Mouse (Mus musculus): ENCODE data around the gene Fsd1l.
A peak's percentile ranks its signal among the peaks of the same experiment; 100 is the strongest.
"Not testable (repeated sequence)": the region's sequence is repeated elsewhere in the genome, so short reads cannot be mapped to it uniquely, and the experiment has no call there.

The Fsd1l gene

DNA sequence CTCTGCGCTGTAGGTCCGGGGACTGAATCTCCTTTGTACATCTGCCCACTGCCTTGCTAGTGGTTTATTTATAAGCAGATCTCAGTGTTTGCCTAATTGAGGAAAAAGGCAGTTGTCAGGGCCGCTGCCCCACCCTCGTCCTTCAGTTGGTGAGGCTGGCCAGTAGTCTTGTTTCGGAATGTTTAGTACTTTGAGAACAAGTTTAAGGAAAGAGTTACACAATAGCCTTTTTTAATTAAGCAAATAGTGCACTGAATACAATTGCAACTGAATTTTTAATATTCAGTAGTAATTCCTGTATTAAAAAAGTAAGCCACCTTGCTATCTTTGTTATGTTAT is 709 bp downstream of the Fsd1l start:
- DNase-seq, result no peak

GRCm38 (mm10) chr4:53635336-53635735 is 4.1 kb downstream of the Fsd1l start:
- no peak for DNase-seq

GRCm38 (mm10) chr4:53637269-53637909 is 6.1 kb downstream of the Fsd1l start:
- peak in 1 of 2 experiments; percentile 29 for DNase-seq

- DNase-seq, result no peak
These were observed 7.4 kb downstream of the Fsd1l start for GRCm38 (mm10) chr4:53638549-53639123.

GRCm38 (mm10) chr4:53658029-53658428 is 26.8 kb downstream of the Fsd1l start:
- DNase-seq, result no peak

DNA sequence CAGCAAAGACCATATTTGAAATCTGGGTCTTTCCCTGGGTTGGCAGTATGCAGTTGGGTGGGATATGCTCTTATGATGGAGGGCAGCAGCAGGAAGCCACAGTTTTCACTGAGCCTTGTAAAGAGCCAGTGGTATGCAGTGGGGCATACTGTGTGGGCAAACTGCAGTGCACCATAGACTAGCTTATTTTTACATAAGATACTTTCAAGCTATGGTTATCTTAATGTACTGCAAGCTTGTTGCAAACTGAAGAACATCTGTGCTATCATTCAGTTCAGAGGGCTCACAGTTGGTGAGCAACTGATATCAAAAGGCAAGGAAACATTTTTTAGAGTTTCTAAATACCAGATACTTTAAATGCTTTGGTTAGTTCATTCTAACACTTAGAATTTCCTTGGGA is 29.4 kb downstream of the Fsd1l start:
- no peak for DNase-seq

GRCm38 (mm10) chr4:53682092-53682491 is 50.8 kb downstream of the Fsd1l start:
- no peak for DNase-seq

GRCm38 (mm10) chr4:53688965-53689364 is 57.7 kb downstream of the Fsd1l start:
- no peak for DNase-seq

GRCm38 (mm10) chr4:53691418-53691817 is 60.1 kb downstream of the Fsd1l start:
- DNase-seq, result no peak

DNA sequence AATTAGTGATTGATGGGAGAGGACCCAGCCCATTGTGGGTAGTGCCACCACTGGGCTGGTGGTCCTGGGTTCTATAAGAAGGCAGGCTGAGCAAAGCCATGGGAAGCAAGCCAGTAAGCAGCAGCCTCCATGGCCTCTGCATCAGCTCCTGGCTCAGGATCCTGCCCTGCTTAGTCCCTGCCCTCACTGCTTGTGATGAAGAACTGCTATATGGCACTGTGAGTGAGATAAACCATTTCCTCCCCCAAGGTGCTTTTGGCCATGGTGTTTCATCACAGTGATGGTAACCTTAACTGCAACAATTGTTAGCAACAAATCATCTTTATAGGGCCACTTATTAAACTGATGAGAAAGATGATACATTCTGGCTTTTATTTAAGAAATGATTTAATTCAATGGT is 77.9 kb downstream of the Fsd1l start:
- not testable (repeated sequence) for DNase-seq

DNA sequence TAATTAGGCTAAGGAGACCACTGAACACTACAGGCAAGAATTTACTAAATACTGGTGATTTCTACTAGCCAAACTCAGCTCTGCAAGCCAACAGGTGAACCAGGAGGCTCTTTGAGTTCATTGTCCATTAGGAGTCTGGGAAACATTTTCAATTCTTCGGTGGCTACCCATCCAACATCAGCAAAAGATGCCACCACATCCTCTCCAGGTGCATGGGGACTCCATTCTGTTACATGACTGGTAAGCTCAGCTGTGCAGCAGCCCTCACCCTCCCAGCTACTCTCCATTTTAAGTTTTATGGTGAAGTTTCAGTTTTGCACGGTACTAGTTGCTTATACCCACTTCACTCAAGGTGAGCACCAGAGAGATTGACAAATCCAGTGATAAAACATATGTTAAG is 78.8 kb downstream of the Fsd1l start:
- no peak for DNase-seq

DNA sequence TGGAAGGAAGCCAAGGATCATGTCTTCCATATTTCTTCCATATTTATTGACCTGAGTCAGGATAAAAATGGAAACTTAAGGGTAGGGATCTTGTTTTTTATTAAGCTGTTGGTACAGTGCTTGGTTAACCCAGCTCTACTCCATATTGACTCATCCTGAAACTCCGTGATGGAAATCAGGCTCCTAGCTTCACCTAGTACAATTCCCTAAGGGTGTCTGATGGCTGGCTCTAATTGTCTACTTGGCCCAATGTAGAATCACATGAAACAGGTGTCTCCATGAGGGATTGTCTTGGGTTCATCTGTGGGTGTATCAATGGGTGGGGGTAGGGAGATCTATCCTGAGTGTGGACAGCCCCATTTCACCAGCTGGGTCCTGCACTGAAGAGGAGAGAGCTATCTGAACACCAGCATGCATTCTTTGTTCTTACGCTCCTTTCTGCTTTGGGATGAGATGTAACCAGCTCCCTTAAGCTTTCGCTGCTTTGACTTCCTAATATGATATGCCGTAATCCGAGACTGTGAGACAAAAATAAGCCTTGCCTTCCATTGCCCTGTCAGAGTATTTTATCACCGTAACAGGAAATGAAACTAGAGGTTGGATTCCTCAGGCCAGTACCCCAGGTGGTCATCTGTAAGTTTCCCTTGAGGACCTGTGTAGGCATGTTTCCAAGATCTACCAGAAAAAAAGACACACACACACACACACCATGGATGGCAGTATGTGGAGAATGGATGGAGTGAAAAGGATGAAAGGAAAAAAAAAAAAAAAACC is 79.5 kb downstream of the Fsd1l start:
- no peak for DNase-seq

- no peak for DNase-seq
These were observed 82.4 kb downstream of the Fsd1l start, which contains the start of gene Fktn for GRCm38 (mm10) chr4:53713704-53714050. Gene Fktn (plus strand): TSS chr4:53713998.

DNA sequence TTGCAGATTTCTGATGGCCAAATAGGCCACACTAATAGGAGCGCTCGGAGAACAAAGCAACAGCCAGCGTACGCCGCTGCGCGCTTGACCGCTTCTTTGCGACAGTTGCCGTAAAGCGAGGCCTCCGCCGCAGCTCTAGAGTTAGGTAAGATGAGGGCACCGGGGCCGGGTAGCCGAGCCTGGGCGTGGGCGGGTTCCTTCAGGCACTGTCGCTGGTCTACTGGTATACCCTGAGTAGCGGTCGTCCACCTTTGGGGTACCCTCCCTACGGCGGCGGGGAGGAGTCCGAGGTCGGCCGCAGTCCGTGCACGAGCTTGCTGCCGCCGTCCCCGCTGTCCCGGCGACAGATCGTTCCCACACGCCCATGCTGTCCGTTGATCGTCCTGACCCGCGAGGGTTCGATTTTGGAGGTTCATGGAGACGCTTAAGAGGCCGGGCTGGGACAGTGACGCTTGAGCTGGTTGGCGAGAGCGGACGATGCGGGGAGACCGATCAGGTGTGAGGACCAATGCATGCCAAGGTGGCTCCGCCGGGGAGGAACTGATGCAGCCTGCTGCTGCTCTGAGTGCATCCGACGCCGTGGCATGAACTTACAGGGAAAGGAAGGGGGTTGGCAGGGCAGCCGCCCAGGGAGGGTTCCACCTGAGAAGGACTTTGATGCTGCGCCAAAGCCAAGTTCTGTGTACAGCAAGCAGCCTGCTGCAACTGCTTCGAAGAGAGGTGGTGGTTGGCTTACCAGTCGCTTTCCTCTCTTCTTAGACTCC is 83.0 kb downstream of the Fsd1l start:
- peak; percentile 91 to 93 for DNase-seq

DNA sequence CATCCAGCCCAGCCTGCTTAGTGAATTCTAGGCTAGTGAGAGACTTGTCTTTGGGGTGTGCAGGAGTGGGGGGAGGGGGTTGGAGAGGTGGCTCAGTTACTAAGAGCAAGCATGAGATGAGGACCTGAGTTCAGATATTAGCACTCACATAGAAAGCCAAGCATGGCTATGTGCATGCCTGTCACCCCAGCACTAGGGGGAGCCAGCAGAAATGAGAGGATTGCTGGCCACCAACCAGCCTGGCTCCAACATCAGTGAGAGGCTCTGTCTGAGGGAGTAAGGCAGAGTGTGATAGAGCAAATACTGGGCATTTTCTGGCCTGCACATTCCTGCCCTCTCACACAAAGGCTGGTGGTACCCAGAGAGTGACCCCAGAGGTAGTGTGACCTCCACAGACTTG is 84.7 kb downstream of the Fsd1l start:
- DNase-seq, result peak in 1 of 2 experiments; percentile 14

- DNase-seq, result no peak
These were observed 86.3 kb downstream of the Fsd1l start for GRCm38 (mm10) chr4:53717546-53717945.

DNA sequence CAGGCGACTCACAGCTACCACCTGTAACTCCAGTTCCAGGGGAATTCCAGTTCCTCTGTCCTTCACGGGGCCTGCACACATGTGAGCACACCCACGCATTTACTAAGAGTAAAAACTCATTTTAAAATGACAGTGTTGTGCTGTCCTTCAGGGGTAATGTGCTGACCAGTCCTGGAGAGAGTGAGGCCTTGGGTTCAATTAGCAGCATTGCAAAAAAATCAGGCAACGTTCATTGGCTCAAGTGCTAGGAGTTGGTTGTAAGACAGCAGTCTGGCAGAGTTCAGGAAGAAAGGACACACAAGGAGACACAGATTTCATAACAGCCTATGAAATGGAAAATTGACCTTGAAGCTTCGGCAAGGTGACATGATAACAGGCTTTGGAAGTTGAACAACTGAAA is 87.0 kb downstream of the Fsd1l start:
- DNase-seq, result no peak

GRCm38 (mm10) chr4:53722506-53722905 is 91.2 kb downstream of the Fsd1l start:
- DNase-seq, result no peak

- DNase-seq, result not testable (repeated sequence)
These were observed 94.8 kb downstream of the Fsd1l start for GRCm38 (mm10) chr4:53726100-53726499.

DNA sequence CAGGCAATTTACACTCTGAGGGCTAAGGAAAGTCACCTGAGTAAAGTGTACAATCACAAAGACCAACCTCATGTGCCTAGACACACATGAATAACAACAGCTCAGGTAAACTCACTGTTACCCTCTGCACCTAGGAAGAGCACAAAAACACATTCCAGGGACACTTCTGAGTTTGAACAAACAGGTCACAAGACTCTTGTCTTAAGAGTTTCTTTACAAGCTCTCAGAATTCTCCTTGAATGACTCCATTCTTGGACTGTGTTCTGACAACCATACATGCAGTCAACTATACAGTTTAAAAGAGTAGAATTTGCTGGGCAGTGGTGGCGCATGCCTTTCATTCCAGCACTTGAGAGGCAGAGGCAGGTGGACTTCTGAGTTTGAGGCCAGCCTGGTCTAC is 96.8 kb downstream of the Fsd1l start:
- no peak for DNase-seq

GRCm38 (mm10) chr4:53738956-53739616 is 107.8 kb downstream of the Fsd1l start:
- peak in 1 of 2 experiments; percentile 57 for DNase-seq

DNA sequence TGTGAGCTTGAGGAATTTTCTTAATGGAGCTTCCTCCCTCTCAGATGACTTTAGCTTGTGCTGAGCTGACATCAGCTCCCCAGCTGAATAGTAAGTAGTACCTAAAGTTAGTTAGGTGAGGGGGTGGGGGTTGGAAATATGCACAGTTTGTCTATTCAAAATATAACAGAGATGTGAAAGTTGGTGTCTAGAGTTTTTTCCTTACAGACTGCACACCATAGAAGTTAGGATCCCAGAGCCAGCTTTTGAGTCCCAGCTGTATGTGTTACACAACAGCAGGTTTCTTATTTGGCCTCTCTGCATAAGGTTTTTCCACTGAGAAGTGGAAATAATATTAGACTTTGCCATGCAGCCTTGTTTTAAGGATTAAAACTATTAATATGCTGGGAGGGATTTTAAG is 118.6 kb downstream of the Fsd1l start:
- DNase-seq, result no peak

All from lung, postnatal 4 days (tissue).